Mouse (Mus musculus): Measurements from ENCODE around the gene Sept7. TPM values are rescaled to one million over a fixed set of nuclear protein-coding genes. Genes with fewer than 3 reads are reported as not detected.

The Sept7 gene
- 158 TPM for polyA plus RNA-seq (2014; fragmentation: Illumina TruSeq; extraction: RNeasy Lipid Tissue Mini Kit (QIAGEN cat#74804); ENCODE audit: low read depth, low replicate concordance)

GRCm38 (mm10) chr9:25252283-25252726 lies at the start of gene Sept7:
TSS of gene Sept7 (plus strand) at chr9:25252439.

Other genes with a start within 250 kb of the Sept7 start
- gene Gm10181, start 163.0 kb upstream of the Sept7 start, polyA plus RNA-seq (2014; fragmentation: Illumina TruSeq; extraction: RNeasy Lipid Tissue Mini Kit (QIAGEN cat#74804); ENCODE audit: low read depth, low replicate concordance) = not detected
- 34.2 TPM for gene Herpud2, start 100.6 kb upstream of the Sept7 start, polyA plus RNA-seq (2014; fragmentation: Illumina TruSeq; extraction: RNeasy Lipid Tissue Mini Kit (QIAGEN cat#74804); ENCODE audit: low read depth, low replicate concordance)
- gene Eepd1, start 229.1 kb downstream of the Sept7 start, polyA plus RNA-seq (2014; fragmentation: Illumina TruSeq; extraction: RNeasy Lipid Tissue Mini Kit (QIAGEN cat#74804); ENCODE audit: low read depth, low replicate concordance) = 5.1 TPM

Measured in liver, adult 10 weeks (tissue).